Mouse (Mus musculus) liver, adult 2 months (tissue): ENCODE measurements around the gene Ripk4. TPM values are rescaled to one million over a fixed set of nuclear protein-coding genes. Genes with fewer than 3 reads are reported as not detected.

Source experiments
- DNase-seq: peaks from one replicate; pipeline ENCODE4 v3.0.0-alpha.2; 2011; ENCODE audit warnings: low read depth, low spot score; ENCODE audit errors: extremely low read depth
- H3K27ac ChIP-seq: fragments of 200-500 bp; replicated peaks from 2 replicates; pipeline ENCODE4 v1.5.1; 2012; ENCODE audit warnings: low read depth, mild to moderate bottlenecking, control low read depth, inconsistent platforms, low read length; ENCODE audit not compliant: insufficient read depth
- H3K27me3 ChIP-seq: fragments of 200-500 bp; 2 replicates; pipeline ENCODE4 v1.6.1; 2012; ENCODE audit warnings: mild to moderate bottlenecking, moderate library complexity, low read length, inconsistent platforms; ENCODE audit not compliant: control insufficient read depth, insufficient read depth
- H3K36me3 ChIP-seq: fragments of 200-500 bp; 2 replicates; pipeline ENCODE4 v1.6.1; 2012; ENCODE audit warnings: low read length, inconsistent platforms; ENCODE audit not compliant: control insufficient read depth, insufficient read depth
- H3K4me1 ChIP-seq: fragments of 200-500 bp; 2 replicates; pipeline ENCODE4 v1.6.1; 2011; ENCODE audit warnings: low read length; ENCODE audit not compliant: control insufficient read depth, insufficient read depth
- H3K4me3 ChIP-seq: fragments of 200-500 bp; 2 replicates; pipeline ENCODE4 v1.5.1; 2011; ENCODE audit warnings: low read depth, mild to moderate bottlenecking, control low read depth, low read length, moderate library complexity; ENCODE audit not compliant: insufficient read depth
- H3K79me2 ChIP-seq: fragments of 200-500 bp; 2 replicates; pipeline ENCODE4 v1.6.1; 2012; ENCODE audit warnings: inconsistent platforms, mild to moderate bottlenecking, low read length, moderate library complexity; ENCODE audit not compliant: control insufficient read depth, insufficient read depth
- H3K9ac ChIP-seq: fragments of 200-500 bp; 2 replicates; pipeline ENCODE4 v1.6.1; 2012; ENCODE audit warnings: low read depth, mild to moderate bottlenecking, control low read depth, inconsistent platforms, low read length
- CTCF ChIP-seq: fragments of 200-500 bp; IDR thresholded peaks from 2 replicates; pipeline ENCODE4 v1.5.1; 2011; ENCODE audit warnings: low read depth, low read length, control low read depth
- POLR2A ChIP-seq: fragments of 200-500 bp; IDR thresholded peaks from 2 replicates; pipeline ENCODE4 v1.6.1; 2011; ENCODE audit warnings: low read length, control low read depth; ENCODE audit not compliant: insufficient read depth; ENCODE audit errors: extremely low read depth
- WGBS: fragments of 180-500 bp; shearing (Covaris S2); methylation state at CpG from one replicate; pipeline ENCODE4 v1.1.7; 2018; 5-methylcytosine and 5-hydroxymethylcytosine counted together
- polyA plus RNA-seq: library from polyadenylated mRNA; depleted of rRNA; stranded (reverse); fragments of >200 nt; gene quantifications from 2 replicates; pipeline ENCODE4 v1.2.3, GENCODE M21; 2012; rRNA removed
- total RNA-seq: library from RNA; depleted of rRNA; stranded (reverse); fragments of >200 nt; gene quantifications from 2 replicates; pipeline ENCODE4 v1.2.3, GENCODE M21; 2014; rRNA removed

Gene Ripk4
- total RNA-seq, result 6.2 and 6.4 TPM in 2 replicates
- polyA plus RNA-seq, result 3.1 and 3.6 TPM in 2 replicates

DNA sequence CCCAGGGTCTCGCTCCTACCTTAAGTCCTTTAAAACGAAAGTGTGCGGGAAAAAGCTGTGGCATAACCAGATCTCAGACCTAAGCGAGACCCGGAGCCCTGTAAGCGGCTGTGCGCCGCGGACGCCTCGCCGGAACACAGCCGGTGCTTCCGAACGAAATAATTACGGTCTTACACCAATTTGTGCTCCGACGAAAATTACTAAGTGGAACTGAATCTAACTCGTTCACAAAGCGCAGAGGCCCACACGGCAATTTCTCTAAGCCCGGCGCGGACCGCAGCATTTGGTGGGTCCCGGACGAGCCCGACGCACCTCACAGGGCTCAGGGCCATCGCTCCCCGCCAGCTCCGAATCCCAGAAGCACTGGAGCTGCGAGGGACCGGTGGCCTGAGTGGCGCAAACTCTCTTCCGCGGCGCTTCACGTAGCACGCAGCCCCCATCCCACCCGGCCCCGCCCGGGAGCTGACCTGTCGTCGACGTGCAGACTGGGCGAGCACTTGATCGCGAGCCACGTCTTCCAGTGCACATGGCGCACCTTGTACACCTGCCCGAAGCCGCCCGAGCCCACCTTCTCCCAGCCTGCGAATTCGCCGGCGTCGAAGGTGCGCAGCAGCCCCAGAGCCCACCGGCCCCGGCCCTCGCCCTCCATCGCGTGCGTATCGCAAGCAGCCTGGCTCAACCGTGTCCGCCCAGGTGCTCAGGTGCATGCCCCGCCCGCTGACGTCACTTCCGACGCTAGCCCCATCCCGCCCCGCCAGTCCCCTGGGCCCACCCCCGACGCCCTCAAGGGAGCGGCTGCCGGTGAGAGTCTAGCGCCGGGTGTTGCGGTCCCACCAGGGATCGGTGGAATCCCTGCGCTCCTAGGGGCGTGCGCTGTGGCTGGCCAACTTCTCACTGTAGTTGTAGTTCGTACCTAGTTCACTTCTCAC, at the start of gene Ripk4:
Ripk4 (minus strand) TSS at position 727 of the 929 bp plus-strand sequence.
- Histone ChIP-seq H3K4me1 (peaks cover 9% of the 10 kb centered on the region), H3K27me3 (no peaks in the 10 kb centered on the region), H3K79me2 (peaks cover 7% of the 10 kb centered on the region; the same call in 1 of the 2 replicates), H3K9ac (peak within 1 kb of the TSS; percentile 84), H3K36me3 (no peaks in the 10 kb centered on the region), H3K4me3 (peak within 1 kb of the TSS; percentile 84), H3K27ac (peak within 1 kb of the TSS; percentile 32; the same call in 1 of the 2 replicates)
- TF ChIP-seq CTCF (no peak), POLR2A (peak; percentile 60)
- DNase-seq, result peak; percentile 68
- WGBS, result 1% methylated on average over 88 of the region's 88 CpGs

GRCm38 (mm10) chr16:97808881-97809280, 45.3 kb upstream of the Ripk4 start:
- Histone ChIP-seq H3K4me1 (no peaks in the 10 kb centered on the region), H3K27me3 (no peaks in the 10 kb centered on the region), H3K4me3 (no peak overlapping the region), H3K27ac (no peak overlapping the region), H3K79me2 (no peaks in the 10 kb centered on the region), H3K9ac (no peak overlapping the region), H3K36me3 (peaks cover 37% of the 10 kb centered on the region)
- 97% methylated on average over 3 of the region's 3 CpGs for WGBS
- DNase-seq, result no peak
- TF ChIP-seq CTCF, result no peak

- H3K27me3 ChIP-seq, result no peaks in the 10 kb centered on the region
- H3K4me1 ChIP-seq, result no peaks in the 10 kb centered on the region
- no peak overlapping the region for H3K4me3 ChIP-seq
- H3K36me3 ChIP-seq, result peaks cover 26% of the 10 kb centered on the region
- H3K79me2 ChIP-seq, result no peaks in the 10 kb centered on the region
- DNase-seq, result no peak
- WGBS, result 99% methylated on average over 3 of the region's 3 CpGs
- TF ChIP-seq CTCF (no peak), POLR2A (no peak)
- H3K9ac ChIP-seq, result no peak overlapping the region
- H3K27ac ChIP-seq, result no peak overlapping the region
These were observed 42.1 kb upstream of the Ripk4 start for GRCm38 (mm10) chr16:97805646-97806045.

DNA sequence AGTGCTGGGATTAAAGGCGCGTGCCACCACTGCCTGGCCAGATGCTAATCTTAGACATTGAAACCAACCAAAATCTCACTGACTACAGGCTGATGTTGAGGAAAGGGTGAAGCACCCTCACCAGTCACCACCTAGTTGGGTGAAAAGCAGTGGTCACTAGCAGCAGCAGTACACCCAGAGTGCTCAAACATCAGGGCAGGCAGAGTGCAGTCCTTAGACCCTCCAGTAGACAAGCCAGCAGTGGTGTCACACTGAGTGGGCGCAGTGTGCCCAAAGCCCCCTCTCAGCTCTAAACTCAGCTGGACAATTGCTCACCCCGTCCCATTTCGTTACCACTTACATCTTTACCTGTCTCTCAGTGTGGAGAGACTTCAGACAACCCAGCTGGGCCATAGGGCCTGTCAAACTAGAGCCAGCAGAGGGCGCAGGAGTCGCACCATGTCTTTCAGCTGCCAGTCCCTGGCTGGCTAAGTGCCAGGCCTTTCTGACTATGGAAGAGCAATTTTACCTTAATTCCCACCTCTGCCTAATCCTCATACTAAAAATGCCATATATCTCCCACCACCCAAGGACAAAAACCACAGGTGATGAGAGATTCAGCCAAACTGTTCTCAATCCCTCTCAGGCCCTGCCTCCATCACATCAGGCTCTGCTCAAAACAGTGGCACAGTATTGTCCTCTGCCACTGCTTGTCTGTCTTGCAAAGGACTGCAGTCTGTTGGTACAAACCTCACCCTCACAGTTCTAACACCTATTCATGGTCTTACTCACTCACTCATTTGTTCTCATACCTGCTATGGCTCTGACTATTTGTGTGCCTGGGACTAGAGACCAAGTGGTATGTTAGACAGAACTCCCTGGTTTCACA, 41.3 kb upstream of the Ripk4 start:
- Histone ChIP-seq H3K36me3 (peaks cover 23% of the 10 kb centered on the region), H3K79me2 (no peaks in the 10 kb centered on the region), H3K27me3 (no peaks in the 10 kb centered on the region), H3K4me3 (no peak overlapping the region), H3K9ac (no peak overlapping the region), H3K27ac (no peak overlapping the region), H3K4me1 (no peaks in the 10 kb centered on the region)
- 74% methylated on average over 7 of the region's 7 CpGs for WGBS
- peak; percentile 45 for DNase-seq
- TF ChIP-seq POLR2A, result no peak
- peak; percentile 88 for TF ChIP-seq CTCF

DNA sequence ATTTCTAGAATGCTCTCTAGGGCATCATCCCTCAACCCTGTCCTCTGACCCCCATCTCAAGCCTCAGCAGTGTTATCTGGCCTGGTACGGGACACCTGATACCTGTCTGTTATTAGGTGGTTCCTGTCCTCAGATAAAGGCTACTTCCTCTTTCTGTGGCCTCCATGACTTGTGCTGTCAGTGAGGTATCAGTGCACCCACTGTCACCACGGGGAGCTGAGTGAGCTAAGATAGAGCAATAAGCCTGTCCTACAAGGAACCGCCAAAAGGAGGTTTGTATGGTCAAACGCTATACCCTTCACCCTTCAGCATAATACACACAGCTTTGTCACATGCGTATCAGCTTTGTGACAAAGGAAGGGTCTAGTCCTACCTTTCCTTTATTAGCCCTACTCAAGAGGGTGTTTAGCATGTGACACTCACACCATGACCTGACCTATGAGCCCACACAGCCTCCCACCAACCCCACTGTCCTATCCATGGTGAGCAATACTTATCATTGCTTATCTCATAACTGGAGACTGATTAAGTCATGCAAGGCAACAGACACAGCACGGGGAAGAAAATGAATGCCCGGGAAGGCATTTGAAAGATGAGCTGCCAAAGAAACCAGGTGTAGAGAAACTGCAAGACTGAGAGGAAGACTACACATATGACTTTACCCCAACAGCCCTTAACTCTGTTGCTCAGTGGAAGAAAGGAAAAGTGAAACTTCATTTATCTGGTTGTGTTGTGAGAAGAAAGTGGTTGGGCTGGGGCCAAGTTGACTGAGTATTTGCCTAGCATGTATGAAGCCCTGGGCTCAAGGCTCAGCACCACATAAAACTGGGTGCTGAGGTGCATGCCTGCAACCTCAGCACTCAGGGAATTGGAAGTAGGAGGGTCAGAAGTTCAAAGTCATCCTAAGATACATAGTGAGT, 34.6 kb upstream of the Ripk4 start:
- Histone ChIP-seq H3K79me2 (no peaks in the 10 kb centered on the region), H3K9ac (no peak overlapping the region), H3K4me3 (no peak overlapping the region), H3K27me3 (no peaks in the 10 kb centered on the region), H3K27ac (no peak overlapping the region), H3K4me1 (no peaks in the 10 kb centered on the region), H3K36me3 (peaks cover 38% of the 10 kb centered on the region)
- WGBS, result 91% methylated on average over 7 of the region's 7 CpGs
- no peak for TF ChIP-seq POLR2A
- no peak for DNase-seq
